Mouse (Mus musculus) layer of hippocampus, adult 9-11 months (tissue): ENCODE results near the gene Plxna3.
"Not testable (repeated sequence)": the region's sequence is repeated elsewhere in the genome, so short reads cannot be mapped to it uniquely, and the experiment has no call there.

Experiments used
- DNase-seq: peaks from one replicate; pipeline ENCODE4 v3.0.0; 2022

The Plxna3 gene

GRCm38 (mm10) chrX:74328725-74329161 lies at the start of gene Plxna3:
TSS of gene Plxna3 (plus strand) at chrX:74329066.
- DNase-seq, result peak; percentile 31

- DNase-seq, result no peak
Observed at GRCm38 (mm10) chrX:74281041-74281731, 47.7 kb upstream of the Plxna3 start.

- peak; percentile 64 for DNase-seq
Observed at GRCm38 (mm10) chrX:74281732-74282394, 47.0 kb upstream of the Plxna3 start, which contains the start of the genes Taz and Dnase1l1. TSS of gene Taz (plus strand) at chrX:74281912. TSS of gene Dnase1l1 (minus strand) at chrX:74282337.

- peak; percentile 87 for DNase-seq
Observed at GRCm38 (mm10) chrX:74282395-74283091, 46.3 kb upstream of the Plxna3 start.

GRCm38 (mm10) chrX:74283092-74283437 lies 45.8 kb upstream of the Plxna3 start:
- DNase-seq, result no peak

- DNase-seq, result no peak
Observed at GRCm38 (mm10) chrX:74293431-74293830, 35.4 kb upstream of the Plxna3 start.

GRCm38 (mm10) chrX:74296538-74297448 lies 32.1 kb upstream of the Plxna3 start, which contains the start of gene Atp6ap1:
TSS of gene Atp6ap1 (plus strand) at chrX:74297097.
- DNase-seq, result peak; percentile 96

GRCm38 (mm10) chrX:74298348-74298747 lies 30.5 kb upstream of the Plxna3 start:
- no peak for DNase-seq

- DNase-seq, result no peak
Observed at GRCm38 (mm10) chrX:74299721-74300120, 29.1 kb upstream of the Plxna3 start.

GRCm38 (mm10) chrX:74304867-74305700 lies 23.8 kb upstream of the Plxna3 start, which contains the start of gene Gdi1:
TSS of gene Gdi1 (plus strand) at chrX:74304998.
- peak; percentile 39 for DNase-seq

- peak; percentile 93 for DNase-seq
Observed at GRCm38 (mm10) chrX:74312540-74313464, 16.1 kb upstream of the Plxna3 start, which contains the start of gene Fam50a. TSS of gene Fam50a (plus strand) at chrX:74313033.

- DNase-seq, result no peak
Observed at GRCm38 (mm10) chrX:74329215-74329671, 377 bp downstream of the Plxna3 start.

- DNase-seq, result no peak
Observed at GRCm38 (mm10) chrX:74330166-74330930, 1.5 kb downstream of the Plxna3 start.

- no peak for DNase-seq
Observed at GRCm38 (mm10) chrX:74352645-74353466, 24.0 kb downstream of the Plxna3 start.

- DNase-seq, result peak; percentile 82
Observed at GRCm38 (mm10) chrX:74353467-74353770, 24.6 kb downstream of the Plxna3 start, which contains the start of gene Lage3. TSS of gene Lage3 (minus strand) at chrX:74353618.

- not testable (repeated sequence) for DNase-seq
Observed at GRCm38 (mm10) chrX:74357069-74357468, 28.2 kb downstream of the Plxna3 start.

GRCm38 (mm10) chrX:74359171-74359570 lies 30.3 kb downstream of the Plxna3 start:
- no peak for DNase-seq

GRCm38 (mm10) chrX:74367512-74367911 lies 38.6 kb downstream of the Plxna3 start:
- no peak for DNase-seq
